Mouse (Mus musculus) forebrain, postnatal 0 days (tissue): ENCODE measurements around the gene Tma7. TPM values are rescaled to one million over a fixed set of nuclear protein-coding genes. Genes with fewer than 3 reads are reported as not detected.

Experiments used
- ATAC-seq: fragments of 200-750 bp; cut with Nextera tagmentation; 2 replicates; pipeline ENCODE4 v1.8.0; 2017; ENCODE audit warnings: mild to moderate bottlenecking, moderate library complexity
- DNase-seq: peaks from one replicate; pipeline ENCODE4 v3.0.0-alpha.2; 2015
- H3K27ac ChIP-seq: fragments of 300-500 bp; sonication (generic); 2 replicates; pipeline ENCODE4 v1.5.1; 2014; ENCODE audit warnings: low read depth, mild to moderate bottlenecking, antibody characterized with exemption, low read length, moderate library complexity, mixed read lengths
- H3K27me3 ChIP-seq: fragments of 300-500 bp; sonication (generic); 2 replicates; pipeline ENCODE4 v1.6.1; 2014; ENCODE audit warnings: mild to moderate bottlenecking, low read length, mixed read lengths; ENCODE audit not compliant: insufficient read depth
- H3K36me3 ChIP-seq: fragments of 300-500 bp; sonication (generic); 2 replicates; pipeline ENCODE4 v1.6.1; 2014; ENCODE audit warnings: mild to moderate bottlenecking, moderate library complexity; ENCODE audit not compliant: insufficient read depth
- H3K4me1 ChIP-seq: fragments of 300-500 bp; sonication (generic); 2 replicates; pipeline ENCODE4 v1.6.1; 2014; ENCODE audit warnings: antibody characterized with exemption; ENCODE audit not compliant: insufficient read depth
- H3K4me2 ChIP-seq: fragments of 300-500 bp; sonication (generic); 2 replicates; pipeline ENCODE4 v1.6.1; 2014; ENCODE audit warnings: low read depth, mild to moderate bottlenecking, moderate library complexity
- H3K4me3 ChIP-seq: fragments of 300-500 bp; sonication (generic); 2 replicates; pipeline ENCODE4 v1.5.1; 2014; ENCODE audit warnings: low read depth, low read length, mixed read lengths
- H3K9ac ChIP-seq: fragments of 300-500 bp; sonication (generic); 2 replicates; pipeline ENCODE4 v1.6.1; 2014; ENCODE audit warnings: mild to moderate bottlenecking
- H3K9me3 ChIP-seq: fragments of 300-500 bp; sonication (generic); 2 replicates; pipeline ENCODE4 v1.6.1; 2016; ENCODE audit warnings: low read length
- CTCF ChIP-seq: sonication (generic); IDR thresholded peaks from 2 replicates; pipeline ENCODE4 v1.5.1; 2016; ENCODE audit warnings: antibody characterized with exemption, control low read depth, low read depth
- WGBS: fragments of 180-500 bp; shearing (Covaris S2); extraction: QIAGEN DNeasy Blood & Tissue Kit; methylation state at CpG from one replicate; pipeline ENCODE4 v1.1.7; 2014; 5-methylcytosine and 5-hydroxymethylcytosine counted together
- polyA plus RNA-seq: library from polyadenylated mRNA; unstranded; fragments of >200 nt; fragmentation: Nextera tagmentation; extraction: Ambion mirVana; gene quantifications from 2 replicates; pipeline ENCODE4 v1.2.1, GENCODE M21; 2015
- total RNA-seq: library from RNA; depleted of rRNA; stranded (reverse); fragments of >200 nt; gene quantifications from 2 replicates; pipeline ENCODE4 v1.2.3, GENCODE M21; 2014; rRNA removed

Tma7 gene
- total RNA-seq: 177 and 216 TPM in 2 replicates
- 695 and 816 TPM in 2 replicates for polyA plus RNA-seq

DNA sequence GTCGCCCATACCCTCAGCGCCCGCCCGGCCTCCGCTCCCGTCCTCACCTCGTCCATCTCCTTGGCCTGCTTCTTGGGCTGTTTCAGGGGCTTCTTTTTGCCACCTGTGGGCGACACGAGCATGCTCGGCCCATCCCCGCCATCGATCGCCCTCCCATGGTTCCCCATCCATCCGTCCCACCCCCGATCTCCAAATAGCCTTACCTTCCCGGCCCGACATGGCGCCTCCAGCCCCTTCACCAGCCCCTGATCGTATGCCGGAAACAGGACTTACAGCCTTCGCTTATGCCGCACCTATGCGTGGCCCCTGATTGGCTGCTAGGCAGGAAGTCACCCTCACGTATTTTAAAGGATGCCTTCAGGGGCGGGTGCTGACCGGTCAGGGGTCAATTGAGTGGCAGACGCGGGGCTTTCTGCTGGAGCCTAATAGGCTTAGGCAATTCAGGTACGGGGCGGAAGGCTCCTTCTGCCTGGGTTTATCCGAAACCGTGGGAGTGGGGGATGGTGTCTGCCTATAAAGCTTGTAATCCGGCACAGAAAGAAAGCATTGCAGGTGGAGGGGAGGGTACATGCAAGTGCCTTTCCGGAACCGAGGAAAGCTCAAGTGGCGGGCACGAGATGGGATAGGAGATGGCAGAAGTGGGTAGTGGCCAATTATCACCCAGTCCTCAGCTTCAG lies at the start of gene Tma7, which contains the start of gene Ccdc51:
Tma7 (minus strand) TSS at position 464 of the 677 bp plus-strand sequence.
Ccdc51 (plus strand) TSS at position 370 of the 677 bp plus-strand sequence.
- Histone ChIP-seq H3K36me3 (peaks cover 14% of the 10 kb centered on the region; the same call in 1 of the 2 replicates), H3K9ac (peak within 1 kb of the TSS; percentile 76), H3K4me2 (peak within 1 kb of the TSS; percentile 76), H3K9me3 (no peaks in the 10 kb centered on the region), H3K4me3 (peak within 1 kb of the TSS; percentile 71), H3K27ac (peak within 1 kb of the TSS; percentile 76), H3K27me3 (no peaks in the 10 kb centered on the region), H3K4me1 (peaks cover 6% of the 10 kb centered on the region; the same call in 1 of the 2 replicates)
- under 1% methylated on average over 37 of the region's 37 CpGs for WGBS
- peak; percentile 99 for ATAC-seq
- TF ChIP-seq CTCF: no peak
- peak; percentile 87 for DNase-seq

GRCm38 (mm10) chr9:109130076-109130475 lies 47.7 kb upstream of the Tma7 start:
- TF ChIP-seq CTCF: no peak
- Histone ChIP-seq H3K4me3 (no peak overlapping the region), H3K9me3 (no peaks in the 10 kb centered on the region), H3K9ac (no peak overlapping the region), H3K36me3 (no peaks in the 10 kb centered on the region), H3K4me1 (no peaks in the 10 kb centered on the region), H3K27me3 (no peaks in the 10 kb centered on the region), H3K4me2 (no peak overlapping the region), H3K27ac (no peak overlapping the region)
- DNase-seq (no peak), ATAC-seq (no peak)
- WGBS: 92% methylated on average over 5 of the region's 5 CpGs

- no peak overlapping the region for H3K27ac ChIP-seq
- WGBS: 64% methylated on average over 3 of the region's 3 CpGs
- TF ChIP-seq CTCF: peak; percentile 54
- no peak overlapping the region for H3K4me3 ChIP-seq
- H3K36me3 ChIP-seq: no peaks in the 10 kb centered on the region
- no peaks in the 10 kb centered on the region for H3K27me3 ChIP-seq
- H3K4me2 ChIP-seq: no peak overlapping the region
- H3K9ac ChIP-seq: no peak overlapping the region
- no peak for ATAC-seq
- H3K4me1 ChIP-seq: no peaks in the 10 kb centered on the region
- H3K9me3 ChIP-seq: no peaks in the 10 kb centered on the region
- peak; percentile 22 for DNase-seq
These were observed 45.8 kb upstream of the Tma7 start for GRCm38 (mm10) chr9:109128211-109128610.

- H3K27ac ChIP-seq: no peak overlapping the region
- no peaks in the 10 kb centered on the region for H3K9me3 ChIP-seq
- WGBS: 81% methylated on average over 4 of the region's 4 CpGs
- no peak overlapping the region for H3K9ac ChIP-seq
- H3K27me3 ChIP-seq: no peaks in the 10 kb centered on the region
- no peak for DNase-seq
- H3K4me1 ChIP-seq: no peaks in the 10 kb centered on the region
- H3K4me3 ChIP-seq: no peak overlapping the region
- no peak for TF ChIP-seq CTCF
- ATAC-seq: no peak
- H3K36me3 ChIP-seq: no peaks in the 10 kb centered on the region
- H3K4me2 ChIP-seq: no peak overlapping the region
These were observed 44.7 kb upstream of the Tma7 start for GRCm38 (mm10) chr9:109127076-109127475.

DNA sequence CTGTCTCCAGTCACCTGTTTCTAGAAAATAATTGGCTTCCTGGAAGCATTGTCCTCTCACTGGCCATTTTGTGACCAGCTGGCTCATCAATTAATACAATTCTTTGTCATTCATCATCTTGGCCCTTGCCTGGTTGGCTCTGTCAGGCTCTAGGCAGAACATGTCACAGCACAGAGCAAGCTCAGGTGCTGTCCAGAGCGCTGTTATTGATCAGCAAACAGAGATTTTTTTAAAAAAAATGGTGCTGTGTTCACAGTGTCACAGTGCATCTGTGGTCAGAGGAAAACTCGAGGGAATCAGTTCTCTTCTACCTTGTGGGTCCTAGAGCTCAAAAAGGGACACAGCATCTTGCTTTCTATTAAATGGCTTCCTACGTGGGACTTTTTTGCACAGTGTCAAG lies 43.1 kb upstream of the Tma7 start:
- no peak for DNase-seq
- Histone ChIP-seq H3K27me3 (no peaks in the 10 kb centered on the region), H3K4me1 (no peaks in the 10 kb centered on the region), H3K27ac (no peak overlapping the region), H3K9me3 (no peaks in the 10 kb centered on the region), H3K36me3 (no peaks in the 10 kb centered on the region), H3K4me3 (no peak overlapping the region), H3K9ac (no peak overlapping the region), H3K4me2 (no peak overlapping the region)
- WGBS: 72% methylated on average over 3 of the region's 3 CpGs
- ATAC-seq: no peak
- no peak for TF ChIP-seq CTCF

DNA sequence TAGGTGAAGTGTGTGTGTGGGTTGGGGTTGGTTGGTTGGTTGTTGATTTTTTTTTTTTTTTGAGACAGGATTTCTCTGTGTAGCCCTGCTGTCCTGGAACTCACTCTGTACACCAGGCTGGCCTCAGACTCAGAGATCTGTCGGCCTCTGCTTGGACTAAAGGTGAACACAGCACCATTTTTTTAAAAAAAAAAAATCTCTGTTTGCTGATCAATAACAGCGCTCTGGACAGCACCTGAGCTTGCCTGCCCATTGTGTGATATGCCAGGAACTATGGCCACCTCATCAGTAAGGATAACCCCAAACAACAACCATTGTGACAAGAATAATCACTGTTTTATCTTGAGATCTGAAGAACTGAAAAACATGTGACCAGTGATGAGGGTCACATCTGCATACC lies 42.7 kb upstream of the Tma7 start:
- Histone ChIP-seq H3K9ac (no peak overlapping the region), H3K36me3 (no peaks in the 10 kb centered on the region), H3K4me2 (no peak overlapping the region), H3K4me3 (no peak overlapping the region), H3K27ac (no peak overlapping the region), H3K4me1 (no peaks in the 10 kb centered on the region), H3K27me3 (no peaks in the 10 kb centered on the region), H3K9me3 (no peaks in the 10 kb centered on the region)
- 88% methylated on average over 2 of the region's 2 CpGs for WGBS
- no peak for DNase-seq
- TF ChIP-seq CTCF: no peak
- ATAC-seq: no peak

DNA sequence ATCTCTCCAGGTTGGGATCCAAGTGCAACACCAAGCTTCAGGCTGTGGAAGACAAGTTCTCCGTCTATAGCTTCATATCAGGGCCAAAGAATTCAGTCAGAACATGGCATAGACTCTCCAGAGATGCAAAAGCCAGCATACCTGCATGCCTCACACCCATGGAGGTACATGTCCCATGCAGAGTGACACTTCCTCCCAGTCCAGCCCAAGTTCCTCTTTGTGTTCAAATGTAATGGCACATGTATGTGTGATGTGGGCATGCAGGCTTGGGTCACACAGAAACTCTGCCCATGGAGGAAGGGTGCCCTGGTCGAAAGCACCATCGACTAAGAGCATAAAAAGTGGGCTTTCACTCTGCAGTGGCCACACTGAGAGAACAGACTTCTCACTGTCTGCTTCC lies 41.8 kb upstream of the Tma7 start:
- Histone ChIP-seq H3K27me3 (no peaks in the 10 kb centered on the region), H3K4me1 (no peaks in the 10 kb centered on the region), H3K36me3 (peaks cover 8% of the 10 kb centered on the region; the same call in 1 of the 2 replicates), H3K27ac (no peak overlapping the region), H3K9ac (no peak overlapping the region), H3K4me3 (no peak overlapping the region), H3K9me3 (no peaks in the 10 kb centered on the region), H3K4me2 (no peak overlapping the region)
- ATAC-seq (no peak), DNase-seq (no peak)
- 89% methylated on average over 3 of the region's 3 CpGs for WGBS
- no peak for TF ChIP-seq CTCF
